Mouse (Mus musculus) kidney, adult 2 months (tissue): ENCODE measurements at regions not wholly inside any gene's neighbourhood (a gene's known extent, or its start where the extent isn't known, plus 50 kb on each side); places are given as distances from the start of the nearest gene placed in this dataset.

ENCODE experiments used
- DNase-seq: peaks from one replicate; pipeline ENCODE4 v3.0.0; 2021
- H3K27ac ChIP-seq: fragments of 200-500 bp; 2 replicates; pipeline ENCODE4 v1.5.1; 2012; ENCODE audit warnings: low read depth, low read length, control low read depth, inconsistent platforms; ENCODE audit not compliant: insufficient read depth
- H3K27me3 ChIP-seq: fragments of 200-500 bp; replicated peaks from 2 replicates; pipeline ENCODE4 v1.6.1; 2012; ENCODE audit warnings: mild to moderate bottlenecking, moderate library complexity, low read length, inconsistent platforms; ENCODE audit not compliant: control insufficient read depth, insufficient read depth
- H3K36me3 ChIP-seq: fragments of 200-500 bp; 2 replicates; pipeline ENCODE4 v1.6.1; 2012; ENCODE audit warnings: mild to moderate bottlenecking, moderate library complexity, low read length, inconsistent platforms; ENCODE audit not compliant: control insufficient read depth, insufficient read depth
- H3K4me1 ChIP-seq: fragments of 200-500 bp; 2 replicates; pipeline ENCODE4 v1.6.1; 2011; ENCODE audit warnings: low read length; ENCODE audit not compliant: control insufficient read depth, insufficient read depth
- H3K4me3 ChIP-seq: fragments of 200-500 bp; 2 replicates; pipeline ENCODE4 v1.5.1; 2011; ENCODE audit warnings: mild to moderate bottlenecking, low read depth, low read length, control low read depth; ENCODE audit not compliant: insufficient read depth
- CTCF ChIP-seq: fragments of 200-500 bp; conservative IDR thresholded peaks from 2 replicates; pipeline ENCODE4 v1.5.1; 2011; ENCODE audit warnings: low read depth, mild to moderate bottlenecking, control low read depth, low read length, moderate library complexity, mixed read lengths; ENCODE audit not compliant: insufficient read depth, insufficient read length
- POLR2A ChIP-seq: fragments of 200-500 bp; IDR thresholded peaks from one replicate; pipeline ENCODE4 v1.6.1; 2011; ENCODE audit warnings: low read depth, low read length, control low read depth
- WGBS: fragments of 180-500 bp; shearing (Covaris S2); methylation state at CpG from one replicate; pipeline ENCODE4 v1.1.7; 2018; 5-methylcytosine and 5-hydroxymethylcytosine counted together

GRCm38 (mm10) chr3:50829211-50829610 is 385.8 kb upstream of the Slc7a11 start:
- Histone ChIP-seq H3K36me3 (no peaks in the 10 kb centered on the region), H3K27ac (no peak overlapping the region), H3K27me3 (no peaks in the 10 kb centered on the region; the same call in 1 of the 2 replicates), H3K4me3 (no peak overlapping the region), H3K4me1 (no peaks in the 10 kb centered on the region)
- no peak for DNase-seq
- WGBS: 94% methylated on average over 3 of the region's 3 CpGs
- no peak for TF ChIP-seq CTCF
- TF ChIP-seq POLR2A: no peak

DNA sequence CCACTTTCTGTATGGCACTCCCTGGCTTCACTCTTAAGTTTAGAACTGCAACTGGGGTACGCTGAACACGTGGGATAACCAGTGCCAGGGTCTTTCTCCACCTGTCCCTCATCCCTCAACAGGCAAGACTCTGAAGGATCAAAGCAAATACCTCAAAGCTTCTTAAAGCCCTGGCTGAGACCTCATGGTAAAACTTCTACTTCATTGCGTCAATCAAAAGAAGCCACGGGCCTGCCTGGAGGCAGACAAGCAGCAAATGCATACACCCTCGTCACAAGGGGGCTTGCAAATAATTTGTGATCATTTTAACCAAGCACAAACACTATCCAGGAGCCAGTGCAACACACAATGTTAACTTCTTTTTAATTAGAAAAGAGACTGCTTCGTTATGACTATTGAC is 387.0 kb upstream of the Slc7a11 start:
- Histone ChIP-seq H3K36me3 (no peaks in the 10 kb centered on the region), H3K4me3 (no peak overlapping the region), H3K4me1 (no peaks in the 10 kb centered on the region), H3K27me3 (no peaks in the 10 kb centered on the region; the same call in 1 of the 2 replicates), H3K27ac (no peak overlapping the region)
- no peak for DNase-seq
- 90% methylated on average over 6 of the region's 6 CpGs for WGBS
- no peak for TF ChIP-seq CTCF
- TF ChIP-seq POLR2A: no peak

DNA sequence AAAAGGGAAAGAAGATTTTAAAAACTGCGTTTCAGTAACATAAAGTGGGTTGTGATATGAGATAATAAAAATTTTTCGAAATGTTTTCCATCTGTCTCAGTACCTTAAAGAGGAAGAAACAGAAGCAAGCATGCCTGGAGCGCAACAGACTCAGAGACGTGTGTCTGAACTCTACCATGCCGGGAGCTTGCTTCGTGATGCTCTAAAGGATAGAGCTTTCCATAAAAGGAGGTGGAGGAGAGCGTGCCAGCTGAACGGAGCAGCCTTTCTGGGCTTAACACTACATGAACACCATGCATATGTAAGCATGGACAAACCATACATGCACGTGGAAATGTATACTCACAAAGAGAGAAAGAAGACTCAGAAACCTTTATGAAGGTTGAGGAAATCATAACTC is 387.5 kb upstream of the Slc7a11 start:
- 78% methylated on average over 9 of the region's 9 CpGs for WGBS
- no peak for TF ChIP-seq POLR2A
- no peak for TF ChIP-seq CTCF
- Histone ChIP-seq H3K4me1 (no peaks in the 10 kb centered on the region), H3K4me3 (no peak overlapping the region), H3K27ac (no peak overlapping the region), H3K27me3 (no peaks in the 10 kb centered on the region), H3K36me3 (no peaks in the 10 kb centered on the region)
- DNase-seq: no peak

GRCm38 (mm10) chr3:50842216-50842615 is 382.0 kb upstream of the Noct start:
- Histone ChIP-seq H3K27me3 (no peaks in the 10 kb centered on the region), H3K27ac (no peak overlapping the region), H3K4me1 (no peaks in the 10 kb centered on the region), H3K36me3 (no peaks in the 10 kb centered on the region), H3K4me3 (no peak overlapping the region)
- 45% methylated on average over 4 of the region's 4 CpGs for WGBS
- DNase-seq: no peak
- no peak for TF ChIP-seq POLR2A
- no peak for TF ChIP-seq CTCF

GRCm38 (mm10) chr3:50844835-50845301 is 379.4 kb upstream of the Noct start:
- DNase-seq: no peak
- TF ChIP-seq CTCF (no peak), POLR2A (no peak)
- WGBS: 78% methylated on average over 8 of the region's 8 CpGs

GRCm38 (mm10) chr3:50845311-50845710 is 378.9 kb upstream of the Noct start:
- no peak for DNase-seq
- Histone ChIP-seq H3K4me3 (no peak overlapping the region), H3K27me3 (no peaks in the 10 kb centered on the region), H3K27ac (no peak overlapping the region), H3K4me1 (no peaks in the 10 kb centered on the region), H3K36me3 (no peaks in the 10 kb centered on the region)
- WGBS: 63% methylated on average over 2 of the region's 2 CpGs
- TF ChIP-seq POLR2A: no peak
- no peak for TF ChIP-seq CTCF

More at GRCm38 (mm10) chr3:50844835-50845301, 379.4 kb upstream of the Noct start:
- no peak overlapping the region for H3K27ac ChIP-seq
- no peaks in the 10 kb centered on the region for H3K27me3 ChIP-seq
- H3K36me3 ChIP-seq: no peaks in the 10 kb centered on the region
- no peaks in the 10 kb centered on the region for H3K4me1 ChIP-seq
- H3K4me3 ChIP-seq: no peak overlapping the region

GRCm38 (mm10) chr3:50848528-50848927 is 375.7 kb upstream of the Noct start:
- Histone ChIP-seq H3K27ac (no peak overlapping the region), H3K36me3 (no peaks in the 10 kb centered on the region), H3K27me3 (no peaks in the 10 kb centered on the region), H3K4me1 (no peaks in the 10 kb centered on the region), H3K4me3 (no peak overlapping the region)
- WGBS: 49% methylated on average over 3 of the region's 3 CpGs
- no peak for DNase-seq
- TF ChIP-seq POLR2A (no peak), CTCF (no peak)
